Mouse (Mus musculus): ENCODE results near the gene Phf2.

DNA sequence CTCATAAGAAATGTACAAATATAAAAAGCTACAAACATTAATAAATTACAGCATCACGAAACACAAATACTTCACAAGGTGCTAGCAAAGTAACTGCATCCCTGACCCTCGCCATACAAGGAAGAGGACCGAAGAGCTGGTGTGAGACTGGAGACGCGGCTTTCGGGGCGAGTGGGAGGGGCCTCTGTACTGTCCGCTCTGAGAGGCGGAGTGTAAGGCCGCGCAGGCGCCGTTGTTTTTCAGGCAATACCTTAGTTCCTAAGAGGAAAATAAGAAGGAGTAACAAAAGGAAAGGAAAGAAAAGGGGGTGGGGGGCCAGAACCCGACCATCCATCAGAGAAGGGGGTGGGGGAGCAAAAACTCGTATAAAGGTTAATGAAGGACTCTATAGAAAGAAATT is 68.7 kb downstream of the Phf2 start:
- TF ChIP-seq GATA1 (IDR thresholded peaks at IDR 0.05; ENCODE audit: borderline replicate concordance, low read length) (no peak), FLI1 (IDR thresholded peaks at IDR 0.05; ENCODE audit: low read length) (no peak)

Data from megakaryocyte, embryonic 14.5 days (primary cell).